Mouse (Mus musculus) heart, postnatal 25 days (tissue): ENCODE measurements around the gene Phf13. TPM values are rescaled to one million over a fixed set of nuclear protein-coding genes. Genes with fewer than 3 reads are reported as not detected.
"Not testable (repeated sequence)": the region's sequence is repeated elsewhere in the genome, so short reads cannot be mapped to it uniquely, and the experiment has no call there.

ENCODE experiments used
- DNase-seq: peaks from one replicate; pipeline ENCODE4 v3.0.0; 2022; ENCODE audit warnings: low spot score
- intact Hi-C: fragments of 180-260 bp; cut with DNase I; formaldehyde crosslinking; loops from one replicate; pipeline ENCODE4 v1.15.1; 2025
- total RNA-seq, 2 experiments: library from RNA; stranded (reverse); gene quantifications; 2 replicates each; pipeline ENCODE4 v1.2.3; 2021

Gene Phf13
- 1 to 10 TPM; 5.8 to 6.2 TPM for total RNA-seq

DNA sequence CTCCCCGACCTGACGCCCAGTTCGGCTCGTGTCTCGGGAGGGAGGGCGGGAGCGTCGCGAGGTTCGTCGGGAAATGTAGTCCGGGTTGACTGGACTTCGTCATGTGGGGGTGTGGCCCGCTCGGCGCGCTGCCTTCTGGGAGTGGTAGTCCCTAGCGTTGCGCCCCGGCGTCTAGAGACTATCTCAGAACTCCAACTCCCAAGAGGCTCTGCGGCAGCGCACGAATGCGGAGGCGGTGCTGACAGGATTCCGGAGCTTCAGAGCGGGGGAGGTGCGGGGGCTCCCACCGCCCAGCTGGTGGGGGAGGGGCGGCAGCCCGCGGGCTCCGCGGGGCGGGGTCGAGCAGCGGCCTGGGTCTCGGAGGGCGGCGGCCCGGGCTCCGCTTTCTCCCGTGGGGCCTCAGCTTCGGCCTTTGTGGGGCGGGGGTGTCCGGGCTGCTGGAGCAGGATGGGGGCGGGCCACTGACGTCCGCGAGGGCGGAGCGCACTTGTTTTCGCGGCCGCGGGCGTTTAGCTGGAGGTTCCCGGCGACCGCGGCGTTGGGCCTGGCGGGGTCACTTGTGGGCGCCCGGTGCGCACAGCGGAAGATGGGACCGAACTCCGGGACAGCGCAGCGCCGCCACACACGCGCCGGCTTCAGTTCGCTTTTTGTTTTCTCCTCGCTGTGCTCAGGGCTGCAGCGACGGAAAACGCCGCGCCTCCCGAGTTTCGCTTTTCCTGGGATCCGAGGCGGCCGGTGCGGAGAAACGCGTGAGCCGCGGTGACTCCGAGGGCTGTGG is at the start of gene Phf13:
Phf13 (minus strand) TSS at position 86 of the 778 bp plus-strand sequence.
- intact Hi-C loops: no loop called here
- peak; percentile 98 for DNase-seq

GRCm38 (mm10) chr4:152044609-152045008 is 48.6 kb upstream of the Phf13 start:
- intact Hi-C loops: loop anchor here (5.0 kb wide), 1 partner anchor 43 kb away; no protein-coding TSS in a partner anchor
- DNase-seq: no peak

- no peak for DNase-seq
- intact Hi-C loops: loop anchor here (5.0 kb wide), 1 partner anchor 44 kb away; no protein-coding TSS in a partner anchor
Observed at GRCm38 (mm10) chr4:152043171-152043570, 47.1 kb upstream of the Phf13 start.

DNA sequence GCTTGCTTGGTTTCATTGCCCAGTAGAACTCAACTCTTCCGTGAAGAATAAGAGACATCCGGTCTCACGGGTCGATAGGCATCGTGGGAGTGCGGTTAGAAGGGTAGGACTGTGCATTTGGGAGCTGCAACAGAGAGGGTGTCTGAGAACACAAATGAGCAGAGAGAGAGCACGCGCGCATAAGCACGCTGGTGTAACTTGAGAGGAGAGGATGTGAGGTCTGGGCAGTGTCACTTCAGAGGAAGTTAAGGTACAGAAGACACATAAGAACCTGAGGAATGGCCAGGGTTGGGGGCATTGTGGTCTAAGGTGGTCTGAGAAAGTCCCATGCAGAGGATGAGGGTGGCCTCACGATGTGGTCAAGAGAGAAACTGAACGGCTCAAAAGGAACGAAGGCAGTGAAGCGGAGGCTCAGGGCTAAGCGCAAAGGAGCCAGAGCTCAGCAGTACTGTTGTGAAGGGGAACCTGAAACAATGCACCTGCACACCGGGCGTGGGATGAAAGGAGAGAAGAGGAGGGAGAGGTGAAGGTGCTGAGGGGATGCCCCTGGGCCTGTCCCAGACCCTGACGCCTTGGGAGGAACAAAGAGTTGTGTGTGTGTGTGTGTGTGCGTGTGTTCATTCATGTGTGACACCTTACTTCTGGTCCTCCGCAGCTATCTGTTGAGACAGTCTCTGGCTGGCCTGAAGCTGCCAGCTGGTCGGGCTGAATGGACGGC is 46.0 kb upstream of the Phf13 start:
- intact Hi-C loops: loop anchor here (2.0 to 5.0 kb wide), 2 partner anchors 45 to 55 kb away; no protein-coding TSS in a partner anchor
- DNase-seq: no peak

DNA sequence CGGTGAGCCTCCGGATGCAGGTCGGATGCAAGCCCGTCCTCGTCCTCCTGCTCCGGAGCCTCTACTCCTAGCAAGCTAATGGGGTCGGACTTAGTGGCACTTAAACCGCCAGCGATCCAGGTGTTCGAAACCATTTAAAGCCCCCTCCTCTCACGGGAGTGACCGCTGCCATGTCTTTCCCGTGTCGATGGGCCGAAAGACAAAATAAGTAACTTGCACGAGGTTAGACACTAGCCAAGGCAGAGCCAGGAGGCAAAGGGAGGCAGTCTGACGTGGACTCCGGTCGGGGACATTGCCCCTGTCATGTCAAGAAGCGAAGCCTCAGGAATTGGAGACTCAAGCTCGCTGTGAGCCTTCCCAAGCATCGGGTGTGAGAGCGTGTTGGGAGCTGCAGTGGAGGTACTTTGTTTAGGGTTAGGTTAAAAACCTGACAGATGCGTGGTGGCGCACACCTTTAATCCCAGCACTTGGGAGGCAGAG is 43.8 kb upstream of the Phf13 start:
- intact Hi-C loops: loop anchor here (2.0 to 5.0 kb wide), 3 partner anchors 47 to 59 kb away; no protein-coding TSS in a partner anchor
- DNase-seq: no peak

GRCm38 (mm10) chr4:152038985-152039830 is 43.1 kb upstream of the Phf13 start, which contains the start of gene Nol9:
Gene Nol9 (plus strand): TSS chr4:152039321.
- intact Hi-C loops: loop anchor here (2.0 kb wide), 1 partner anchor 58 kb away; no protein-coding TSS in a partner anchor

GRCm38 (mm10) chr4:152038225-152038984 is 42.3 kb upstream of the Phf13 start, which contains the start of gene Tas1r1:
Gene Tas1r1 (minus strand): TSS chr4:152038568.
- no peak for DNase-seq
- intact Hi-C loops: loop anchor here (2.0 kb wide), 1 partner anchor 58 kb away; no protein-coding TSS in a partner anchor

More at GRCm38 (mm10) chr4:152038985-152039830, 43.1 kb upstream of the Phf13 start, which contains the start of gene Nol9:
- DNase-seq: peak; percentile 86

- intact Hi-C loops, DNase-seq: not testable (repeated sequence)
Observed at GRCm38 (mm10) chr4:152036464-152036863, 40.4 kb upstream of the Phf13 start.

DNA sequence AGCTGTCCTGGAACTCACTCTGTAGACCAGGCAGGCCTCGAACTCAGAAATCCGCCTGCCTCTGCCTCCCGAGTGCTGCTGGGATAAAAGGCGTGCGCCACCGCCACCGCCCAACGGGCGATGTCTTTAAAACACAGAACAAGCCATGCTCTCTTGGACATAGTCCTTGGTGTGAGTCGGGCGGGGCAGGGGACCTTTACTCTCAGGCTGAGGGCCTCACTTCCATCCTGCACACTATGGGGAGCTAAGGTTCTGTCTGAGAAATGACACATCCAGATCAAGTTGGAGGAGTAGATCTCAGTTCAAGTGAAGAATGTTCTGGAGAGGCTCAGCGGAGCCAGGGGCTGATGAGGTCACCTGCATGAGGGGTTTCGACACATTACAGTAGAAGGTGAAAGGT is 36.9 kb upstream of the Phf13 start:
- intact Hi-C loops: no loop called here
- DNase-seq: no peak

GRCm38 (mm10) chr4:152029997-152030396 is 33.9 kb upstream of the Phf13 start:
- intact Hi-C loops: no loop called here
- no peak for DNase-seq

GRCm38 (mm10) chr4:152029087-152029486 is 33.0 kb upstream of the Phf13 start:
- no peak for DNase-seq
- intact Hi-C loops: no loop called here

DNA sequence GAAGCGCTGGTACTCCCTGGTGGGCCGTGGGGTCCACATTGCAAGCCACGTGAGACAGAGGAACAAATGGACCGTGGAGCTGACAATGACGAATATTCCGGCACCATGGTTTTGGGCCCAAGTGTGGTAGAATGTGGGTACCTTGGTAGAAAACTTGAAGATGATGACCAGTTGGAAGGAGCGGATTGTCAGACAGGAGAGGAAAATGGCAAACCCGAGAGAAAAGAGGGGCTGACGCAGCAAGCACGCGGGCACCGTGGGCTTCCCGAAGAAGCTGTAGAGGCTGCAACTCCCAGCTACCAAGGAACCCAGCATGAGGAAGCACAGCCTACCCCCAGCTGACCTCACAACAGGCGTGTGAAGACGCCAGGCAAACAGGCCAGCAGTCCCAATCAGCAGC is 32.4 kb upstream of the Phf13 start:
- DNase-seq: no peak
- intact Hi-C loops: no loop called here

DNA sequence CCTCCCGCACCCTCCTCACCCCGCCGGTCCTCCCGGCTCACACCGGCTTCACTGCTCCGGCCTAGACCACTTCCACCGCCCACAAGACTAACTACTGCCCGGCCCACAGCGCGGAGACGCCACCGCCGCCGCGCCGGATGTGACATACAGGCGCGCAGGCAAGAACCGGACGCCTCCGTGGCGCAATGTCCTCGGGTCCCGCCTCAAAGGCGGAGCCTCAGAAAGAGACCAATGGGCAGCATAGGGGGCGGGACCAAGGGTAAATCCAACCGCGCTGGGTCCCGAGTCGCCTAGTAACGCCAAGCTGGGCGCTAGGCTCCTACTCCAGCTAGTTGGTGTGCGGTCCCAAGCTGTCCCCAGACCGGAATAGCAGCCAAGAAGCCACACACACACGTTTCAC is 31.5 kb upstream of the Phf13 start, which contains the start of gene Zbtb48:
Zbtb48 (minus strand) TSS at position 148 of the 400 bp plus-strand sequence.
- peak; percentile 96 for DNase-seq
- intact Hi-C loops: loop anchor here (2.0 kb wide), 1 partner anchor 41 kb away; no protein-coding TSS in a partner anchor

DNA sequence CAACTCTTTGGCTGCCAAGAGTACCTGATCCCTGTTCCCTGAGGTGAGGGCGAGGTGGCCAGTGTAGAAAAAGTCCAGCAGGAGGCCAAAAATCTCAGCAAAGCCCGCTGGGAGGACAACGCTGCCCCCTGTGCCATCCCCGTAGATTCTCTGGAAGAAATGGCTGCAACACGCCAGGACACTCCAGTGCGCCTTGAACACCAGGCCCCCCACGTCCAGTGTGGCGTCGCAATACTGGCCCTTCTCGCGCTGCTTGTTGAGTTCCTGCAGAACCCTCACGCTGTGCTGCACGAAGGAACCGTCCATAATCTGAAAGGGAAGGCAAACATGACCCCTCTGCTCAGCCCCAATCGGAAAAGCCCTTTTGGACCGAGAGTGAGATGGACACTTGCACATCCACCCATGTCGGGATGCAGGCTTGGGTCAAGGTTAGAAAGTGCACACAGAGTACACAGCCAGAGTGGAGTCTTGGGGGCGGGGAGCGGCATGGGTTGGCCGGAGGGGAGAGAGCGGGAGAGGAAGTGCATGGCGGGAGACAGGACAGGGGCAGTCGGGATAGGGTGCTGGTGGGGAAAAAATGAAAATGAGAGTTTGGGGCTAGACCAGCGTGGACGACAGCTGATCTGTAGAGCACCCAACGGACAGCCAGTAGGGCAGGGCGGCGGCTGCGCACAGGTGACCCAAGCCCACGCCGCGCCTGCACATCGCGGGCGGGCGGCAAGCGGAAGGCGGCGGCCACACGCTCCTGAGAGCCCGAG is 30.9 kb upstream of the Phf13 start:
- intact Hi-C loops: loop anchor here (1.0 to 2.0 kb wide), 2 partner anchors 16 to 40 kb away; no protein-coding TSS in a partner anchor
- DNase-seq: no peak

GRCm38 (mm10) chr4:152024525-152024924 is 28.5 kb upstream of the Phf13 start:
- intact Hi-C loops: no loop called here
- no peak for DNase-seq

GRCm38 (mm10) chr4:152022506-152022905 is 26.4 kb upstream of the Phf13 start:
- intact Hi-C loops: no loop called here
- no peak for DNase-seq

GRCm38 (mm10) chr4:152021568-152022097 is 25.6 kb upstream of the Phf13 start:
- no peak for DNase-seq
- intact Hi-C loops: no loop called here

GRCm38 (mm10) chr4:152020024-152020423 is 24.0 kb upstream of the Phf13 start:
- intact Hi-C loops: no loop called here
- no peak for DNase-seq
